Mouse (Mus musculus) C2C12 (cell line): ENCODE data around the gene Fsd2. TPM values are rescaled to one million over a fixed set of nuclear protein-coding genes. Genes with fewer than 3 reads are reported as not detected.

ENCODE experiments used
- H3K27me3 ChIP-seq: one replicate; pipeline ENCODE4 v1.6.1; 2011; ENCODE audit not compliant: control insufficient read depth, insufficient read depth, insufficient read length
- H3K36me3 ChIP-seq: one replicate; pipeline ENCODE4 v1.6.1; 2011; ENCODE audit not compliant: control insufficient read depth, insufficient read depth
- H3K4me3 ChIP-seq: one replicate; pipeline ENCODE4 v1.5.1; 2011; ENCODE audit warnings: mild to moderate bottlenecking, control low read depth; ENCODE audit not compliant: poor library complexity, insufficient read depth, severe bottlenecking
- H3K79me2 ChIP-seq: one replicate; pipeline ENCODE4 v1.6.1; 2011; ENCODE audit not compliant: control insufficient read depth, insufficient read depth
- H3K79me3 ChIP-seq: one replicate; pipeline ENCODE4 v1.6.1; 2011; ENCODE audit warnings: low read depth, control low read depth
- H3ac ChIP-seq: one replicate; pipeline ENCODE3; 2011; ENCODE audit warnings: low read depth; ENCODE audit not compliant: control insufficient read depth, insufficient read length
- CEBPB ChIP-seq: IDR thresholded peaks from one replicate; pipeline ENCODE4 v1.6.1; 2011; ENCODE audit warnings: low read depth, mild to moderate bottlenecking, control low read depth, moderate library complexity
- CTCF ChIP-seq: IDR thresholded peaks from one replicate; pipeline ENCODE4 v1.5.1; 2011; ENCODE audit not compliant: control insufficient read depth, insufficient read depth, insufficient read length
- FOSL1 ChIP-seq: IDR thresholded peaks from one replicate; pipeline ENCODE4 v1.8.0; 2011; ENCODE audit warnings: mild to moderate bottlenecking, low read length; ENCODE audit not compliant: poor library complexity, insufficient read depth, severe bottlenecking
- MAX ChIP-seq: IDR thresholded peaks from one replicate; pipeline ENCODE4 v1.6.1; 2011; ENCODE audit warnings: mild to moderate bottlenecking, control low read depth
- MYOD1 ChIP-seq: IDR thresholded peaks from one replicate; pipeline ENCODE4 v1.6.1; 2011; ENCODE audit warnings: low read depth; ENCODE audit not compliant: control insufficient read depth, insufficient read length
- MYOG ChIP-seq: IDR thresholded peaks from one replicate; pipeline ENCODE4 v1.6.1; 2011; ENCODE audit not compliant: control insufficient read depth, insufficient read length; ENCODE audit errors: extremely low read depth
- USF1 ChIP-seq: IDR thresholded peaks from one replicate; pipeline ENCODE4 v1.6.1; 2011; ENCODE audit warnings: low read depth, mild to moderate bottlenecking, control low read depth, moderate library complexity
- polyA plus RNA-seq: library from polyadenylated mRNA; unstranded; fragments of >200 nt; fragmentation: generic; extraction: Trizol; gene quantifications from one replicate; pipeline ENCODE4 v1.2.1, GENCODE M21; 2012; ENCODE audit warnings: missing spikeins

Fsd2 gene
- polyA plus RNA-seq, 1 experiment: not detected

DNA sequence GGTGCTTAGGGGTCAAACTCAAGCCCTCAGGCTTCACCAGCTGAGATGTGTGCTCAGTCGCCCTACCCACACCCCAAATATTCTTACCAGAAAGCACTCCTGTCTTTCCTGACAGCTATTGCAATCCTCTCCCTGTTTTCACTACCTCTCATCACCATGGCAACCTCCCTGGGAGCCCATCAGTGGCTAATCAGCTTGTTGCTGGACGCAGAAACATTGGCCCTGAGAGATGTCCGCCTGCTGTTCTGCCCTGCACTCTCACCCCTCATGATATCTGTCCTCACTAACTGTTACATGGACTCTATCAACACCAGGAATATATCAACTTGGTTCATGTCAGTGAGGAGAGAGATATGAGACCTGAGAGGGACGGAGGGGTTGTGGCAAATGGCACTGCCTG lies 13.2 kb downstream of the Fsd2 start:
- Histone ChIP-seq H3K27me3 (peaks cover 9% of the 10 kb centered on the region), H3ac (no peak overlapping the region), H3K36me3 (no peaks in the 10 kb centered on the region), H3K79me3 (no peaks in the 10 kb centered on the region), H3K79me2 (no peaks in the 10 kb centered on the region), H3K4me3 (no peak overlapping the region)
- TF ChIP-seq CTCF (no peak), FOSL1 (no peak), USF1 (no peak), MYOG (no peak), MYOD1 (no peak), CEBPB (no peak), MAX (no peak)

- no peaks in the 10 kb centered on the region for H3K79me3 ChIP-seq
- no peak overlapping the region for H3ac ChIP-seq
- H3K4me3 ChIP-seq: no peak overlapping the region
- no peaks in the 10 kb centered on the region for H3K79me2 ChIP-seq
- no peak for TF ChIP-seq USF1
- no peak for TF ChIP-seq MYOD1
- no peak for TF ChIP-seq MYOG
- TF ChIP-seq FOSL1: no peak
- no peak for TF ChIP-seq CEBPB
- TF ChIP-seq MAX: no peak
- TF ChIP-seq CTCF: no peak
- H3K27me3 ChIP-seq: no peaks in the 10 kb centered on the region
- no peaks in the 10 kb centered on the region for H3K36me3 ChIP-seq
Measured at GRCm38 (mm10) chr7:81548864-81549263, 17.9 kb downstream of the Fsd2 start.

DNA sequence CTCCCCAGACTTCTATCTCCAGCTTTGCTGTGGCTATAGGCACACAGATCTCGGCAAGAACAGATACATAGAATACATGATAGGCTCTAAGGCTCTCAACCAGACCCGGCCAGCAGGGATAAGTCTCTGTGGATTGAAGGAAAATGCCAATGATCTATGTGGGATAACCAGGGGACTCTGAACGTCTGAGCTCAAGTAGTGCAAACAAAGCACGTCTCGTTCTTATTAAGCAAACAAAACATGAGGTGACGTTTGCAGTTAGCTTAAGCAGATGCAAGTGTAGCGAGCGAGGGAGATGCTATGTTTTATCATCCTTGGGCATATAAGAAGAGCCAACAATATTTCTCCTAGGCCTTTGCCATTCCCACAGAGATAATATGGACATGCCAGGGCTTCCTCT lies 23.8 kb downstream of the Fsd2 start:
- Histone ChIP-seq H3ac (no peak overlapping the region), H3K79me2 (no peaks in the 10 kb centered on the region), H3K4me3 (no peak overlapping the region), H3K27me3 (peaks cover 26% of the 10 kb centered on the region), H3K36me3 (no peaks in the 10 kb centered on the region), H3K79me3 (no peaks in the 10 kb centered on the region)
- no peak for TF ChIP-seq MAX

GRCm38 (mm10) chr7:81541924-81542524 lies 24.7 kb downstream of the Fsd2 start:
- no peak for TF ChIP-seq CTCF
- TF ChIP-seq FOSL1: no peak
- TF ChIP-seq USF1: no peak
- no peak for TF ChIP-seq MYOD1
- no peak for TF ChIP-seq MAX
- TF ChIP-seq MYOG: no peak
- no peak for TF ChIP-seq CEBPB
- Histone ChIP-seq H3K27me3 (peaks cover 26% of the 10 kb centered on the region), H3K4me3 (no peak overlapping the region), H3K79me2 (no peaks in the 10 kb centered on the region), H3ac (no peak overlapping the region), H3K36me3 (no peaks in the 10 kb centered on the region), H3K79me3 (no peaks in the 10 kb centered on the region)

DNA sequence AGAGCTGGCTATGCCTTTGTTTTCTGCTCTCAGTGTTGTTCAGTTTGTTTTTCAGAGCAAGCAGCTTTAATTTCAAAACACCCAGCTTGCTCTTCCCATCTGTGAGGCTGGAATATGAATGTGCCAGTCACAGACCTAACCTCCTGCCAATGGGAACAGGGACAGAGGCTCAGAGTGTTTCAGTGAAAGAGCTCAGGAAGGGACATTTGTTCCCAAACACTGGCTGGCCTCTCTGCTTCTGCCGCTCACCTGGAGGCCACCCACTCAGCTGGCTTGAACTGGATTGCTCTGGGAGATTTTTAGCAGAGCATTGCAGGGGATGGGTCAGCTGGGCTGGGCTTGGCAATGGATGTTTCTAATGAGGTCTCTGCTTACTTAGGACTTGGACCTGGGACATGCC lies 25.7 kb downstream of the Fsd2 start:
- TF ChIP-seq USF1: no peak
- no peaks in the 10 kb centered on the region for H3K79me2 ChIP-seq
- no peaks in the 10 kb centered on the region for H3K79me3 ChIP-seq
- H3ac ChIP-seq: no peak overlapping the region
- no peak overlapping the region for H3K4me3 ChIP-seq
- no peaks in the 10 kb centered on the region for H3K36me3 ChIP-seq
- H3K27me3 ChIP-seq: peaks cover 26% of the 10 kb centered on the region

DNA sequence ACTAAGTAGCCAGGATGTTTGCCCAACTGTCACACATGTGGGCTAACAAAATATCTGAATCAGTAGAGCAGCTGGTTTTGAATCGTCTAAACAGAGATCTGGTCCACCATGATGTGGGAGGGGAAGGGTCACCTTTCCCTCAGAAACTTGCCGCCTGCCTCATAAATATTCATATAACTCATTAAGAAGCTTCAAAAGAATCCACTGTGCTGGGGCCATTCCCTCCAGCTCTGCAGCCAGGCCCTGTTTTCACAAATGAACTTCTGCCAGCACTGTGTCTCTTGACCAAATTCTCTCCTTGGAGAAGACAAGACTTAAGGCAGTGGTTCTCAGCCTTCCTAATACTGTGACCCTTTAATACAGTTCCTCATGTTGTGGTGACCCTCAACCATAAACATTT lies 27.2 kb downstream of the Fsd2 start:
- no peaks in the 10 kb centered on the region for H3K79me3 ChIP-seq
- no peak overlapping the region for H3ac ChIP-seq
- no peak overlapping the region for H3K4me3 ChIP-seq
- H3K79me2 ChIP-seq: no peaks in the 10 kb centered on the region
- H3K36me3 ChIP-seq: peaks cover 2% of the 10 kb centered on the region
- no peak for TF ChIP-seq CTCF
- TF ChIP-seq CEBPB: no peak
- no peak for TF ChIP-seq FOSL1
- no peak for TF ChIP-seq MAX
- no peak for TF ChIP-seq USF1
- TF ChIP-seq MYOD1: no peak
- no peak for TF ChIP-seq MYOG
- peaks cover 26% of the 10 kb centered on the region for H3K27me3 ChIP-seq
